Mouse (Mus musculus): ENCODE measurements around the gene 1700001P01Rik. TPM values are rescaled to one million over a fixed set of nuclear protein-coding genes. Genes with fewer than 3 reads are reported as not detected.
A peak's percentile ranks its signal among the peaks of the same experiment; 100 is the strongest.

1700001P01Rik gene
- total RNA-seq (2021), result 1 to 10 TPM; 1.3 to 2.4 TPM
- long read RNA-seq, experiment 1, result 0 reads
- long read RNA-seq, experiment 2, result 0 reads

DNA sequence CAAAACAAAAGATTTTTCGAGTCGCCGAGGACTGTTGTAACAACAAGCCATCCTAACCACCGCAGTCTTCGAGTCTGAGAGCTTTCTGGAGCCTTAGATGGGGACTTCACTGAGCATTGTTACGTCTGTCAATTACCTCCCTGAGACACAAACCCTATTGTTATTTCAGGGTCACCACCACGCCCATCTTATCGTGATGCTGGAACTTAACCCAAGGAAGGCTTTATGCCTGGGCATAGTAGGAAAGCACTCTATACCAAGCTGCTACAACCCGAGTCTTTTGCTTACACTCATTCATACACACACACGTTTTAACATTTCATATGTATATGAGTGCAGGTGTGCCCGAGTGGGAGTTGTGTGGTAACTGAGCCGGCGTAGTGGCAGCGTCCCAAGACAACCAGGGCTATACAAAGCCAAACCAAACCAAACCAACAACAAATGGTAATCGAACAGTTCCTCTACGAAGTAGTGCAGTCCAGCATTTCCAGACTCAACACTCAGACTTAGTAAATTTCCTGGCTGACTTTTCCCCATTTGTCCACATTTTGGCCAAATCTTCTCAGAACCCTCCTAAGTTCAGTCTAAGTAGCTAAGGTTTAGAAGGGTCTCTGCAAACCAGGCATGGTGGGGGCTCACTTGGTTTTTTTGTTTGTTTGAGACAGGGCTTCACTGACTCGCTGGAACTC lies at the start of gene 1700001P01Rik:
1700001P01Rik (minus strand) TSS at position 111 of the 689 bp plus-strand sequence.
- Histone ChIP-seq H3K4me3 (no peak within 1 kb of the TSS), H3K27ac (no peak within 1 kb of the TSS)
- no peak for TF ChIP-seq CTCF (conservative IDR thresholded peaks at IDR 0.05)
- no peak for DNase-seq (ENCODE audit: low spot score in 2 of 2)

DNA sequence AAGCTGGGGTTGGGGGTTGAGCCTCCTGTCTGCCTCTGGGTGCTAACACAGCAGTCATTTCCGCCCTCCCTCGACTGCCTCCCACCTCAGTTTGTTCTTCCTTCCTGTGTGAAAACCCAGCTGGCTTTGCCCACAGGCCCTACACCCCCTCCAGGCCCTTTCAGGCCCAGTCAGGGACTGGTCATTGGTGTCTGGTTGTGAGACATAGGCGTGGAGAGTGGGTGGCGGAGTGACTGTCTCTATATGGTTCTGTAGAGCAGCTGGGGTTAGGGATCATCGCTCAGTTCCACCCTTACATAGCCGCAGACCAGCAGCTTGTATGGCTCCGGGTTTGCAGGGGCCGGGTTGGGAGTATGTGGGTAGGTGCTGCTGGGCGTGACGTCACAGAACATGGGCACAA lies 49.6 kb upstream of the 1700001P01Rik start:
- TF ChIP-seq CTCF (conservative IDR thresholded peaks at IDR 0.05), result no peak
- Histone ChIP-seq H3K27ac (peak overlapping the region; percentile 41; the same call in 1 of the 2 replicates), H3K4me3 (no peak overlapping the region)
- no peak for DNase-seq (ENCODE audit: low spot score in 2 of 2)

DNA sequence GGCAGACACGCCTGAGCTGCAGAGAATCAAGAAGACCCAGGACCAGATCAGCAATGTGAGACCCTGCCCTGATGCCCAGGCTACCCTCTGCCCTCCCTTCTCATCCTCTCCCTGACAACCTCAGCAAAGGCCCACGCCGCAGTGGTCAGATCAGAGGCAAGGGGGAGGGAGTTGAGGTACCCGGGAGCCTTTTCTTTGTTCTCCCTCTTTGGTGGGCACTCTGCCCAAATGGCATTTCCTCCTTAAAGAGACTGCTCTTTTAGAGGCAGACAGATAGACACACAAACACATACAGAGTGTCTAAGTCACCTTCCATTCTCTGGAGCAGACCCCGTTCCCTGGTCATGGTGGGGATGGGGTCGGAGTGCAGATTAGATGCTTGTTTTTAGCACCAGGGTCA lies 49.2 kb upstream of the 1700001P01Rik start:
- Histone ChIP-seq H3K4me3 (no peak overlapping the region), H3K27ac (peak overlapping the region; percentile 41; the same call in 1 of the 2 replicates)
- no peak for TF ChIP-seq CTCF (conservative IDR thresholded peaks at IDR 0.05)
- DNase-seq (ENCODE audit: low spot score in 2 of 2), result no peak

DNA sequence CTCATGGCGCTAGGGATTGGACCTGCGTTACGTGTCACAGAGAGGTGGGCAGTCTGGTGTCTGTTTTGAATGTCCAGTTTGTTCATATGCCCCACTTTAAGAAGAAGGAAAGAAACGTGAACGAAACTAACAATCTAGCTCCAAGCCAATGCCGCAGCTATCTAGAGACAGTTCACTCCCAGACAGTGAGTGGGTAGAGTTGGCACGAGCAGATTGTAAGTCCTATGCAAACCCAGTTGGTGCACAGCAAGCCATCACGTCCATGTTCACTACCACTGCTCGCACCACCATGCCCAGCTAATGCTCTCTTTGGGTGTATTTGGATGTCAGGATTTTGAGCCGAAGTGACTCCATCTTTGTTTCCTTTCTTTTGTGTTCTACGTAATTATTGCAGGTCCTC lies 48.5 kb upstream of the 1700001P01Rik start:
- no peak for TF ChIP-seq CTCF (conservative IDR thresholded peaks at IDR 0.05)
- Histone ChIP-seq H3K4me3 (no peak overlapping the region), H3K27ac (peak overlapping the region; percentile 41; the same call in 1 of the 2 replicates)
- DNase-seq (ENCODE audit: low spot score in 2 of 2), result no peak

DNA sequence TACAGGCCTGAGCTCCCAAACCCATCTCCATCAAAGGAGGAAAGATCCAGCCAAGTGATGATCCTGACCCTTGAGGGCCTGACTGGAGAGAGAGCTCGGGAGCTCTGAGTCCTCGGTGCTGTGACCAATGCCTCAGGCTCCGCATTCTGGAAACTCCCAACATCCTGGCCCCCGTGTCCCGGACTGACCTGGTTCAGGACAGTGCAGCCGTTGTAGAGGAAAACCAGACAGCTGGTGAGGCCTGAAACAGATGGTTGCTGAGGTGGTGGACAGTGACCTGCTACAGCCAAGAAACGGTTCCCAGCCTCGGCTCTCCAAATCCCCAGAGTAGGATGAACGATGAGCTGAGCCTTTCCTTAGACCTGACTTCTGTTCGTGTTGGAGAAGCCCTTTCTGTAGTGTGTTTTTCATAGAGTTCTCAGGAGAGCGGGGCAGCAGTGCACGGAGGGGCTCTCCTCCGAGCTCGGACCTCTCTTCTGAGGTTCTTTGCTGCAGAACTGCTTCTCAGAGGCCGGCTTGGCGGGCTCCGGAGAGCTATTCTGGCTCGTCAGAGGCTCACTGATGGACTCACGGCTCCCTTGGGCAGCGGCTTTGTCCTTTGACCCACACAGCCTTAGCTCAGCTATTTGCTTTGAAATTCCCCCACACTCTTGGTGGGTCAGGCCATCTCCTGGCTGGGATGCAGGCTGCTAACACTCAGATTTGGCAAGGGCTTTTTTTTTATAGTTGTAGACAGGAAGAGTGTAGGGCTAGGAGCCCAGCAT lies 47.3 kb upstream of the 1700001P01Rik start:
- H3K4me3 ChIP-seq, result no peak overlapping the region
- H3K27ac ChIP-seq, result peak overlapping the region; percentile 33
- TF ChIP-seq CTCF (conservative IDR thresholded peaks at IDR 0.05), result no peak
- no peak for DNase-seq (ENCODE audit: low spot score in 2 of 2)

DNA sequence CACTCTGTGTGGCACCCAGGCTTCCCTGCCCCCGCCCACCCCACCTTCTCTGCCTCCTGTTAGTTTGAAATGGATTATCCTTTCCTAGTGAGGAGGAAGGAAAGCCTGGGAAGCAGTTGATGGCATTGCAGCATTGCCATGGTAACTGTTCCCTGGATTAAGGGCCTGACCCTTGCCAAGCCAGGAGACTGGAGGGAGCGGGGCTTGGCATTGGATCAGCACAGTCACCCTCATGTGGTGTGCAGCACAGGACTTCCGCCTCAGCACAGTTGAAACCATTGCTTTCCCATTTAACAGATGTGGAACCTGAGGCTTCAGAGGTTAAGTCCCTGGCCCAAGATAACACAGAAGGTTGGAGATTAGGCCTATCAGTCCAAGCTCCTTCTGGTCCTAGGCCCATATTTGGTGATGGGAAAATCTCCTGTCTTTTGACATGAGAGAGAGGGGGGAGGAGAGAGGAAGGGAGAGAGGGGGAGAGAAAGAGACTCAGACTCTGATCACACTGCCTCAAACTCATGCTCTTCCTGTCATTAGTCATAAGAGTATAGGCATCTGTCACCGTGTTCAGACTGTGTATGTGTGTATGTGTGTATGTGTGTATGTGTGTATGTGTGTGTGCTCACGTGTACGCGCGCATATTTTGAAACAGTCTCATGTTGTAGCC lies 45.8 kb upstream of the 1700001P01Rik start:
- TF ChIP-seq CTCF (conservative IDR thresholded peaks at IDR 0.05), result no peak
- DNase-seq (ENCODE audit: low spot score in 2 of 2), result no peak
- Histone ChIP-seq H3K27ac (peak overlapping the region; percentile 28; the same call in 1 of the 2 replicates), H3K4me3 (no peak overlapping the region)

DNA sequence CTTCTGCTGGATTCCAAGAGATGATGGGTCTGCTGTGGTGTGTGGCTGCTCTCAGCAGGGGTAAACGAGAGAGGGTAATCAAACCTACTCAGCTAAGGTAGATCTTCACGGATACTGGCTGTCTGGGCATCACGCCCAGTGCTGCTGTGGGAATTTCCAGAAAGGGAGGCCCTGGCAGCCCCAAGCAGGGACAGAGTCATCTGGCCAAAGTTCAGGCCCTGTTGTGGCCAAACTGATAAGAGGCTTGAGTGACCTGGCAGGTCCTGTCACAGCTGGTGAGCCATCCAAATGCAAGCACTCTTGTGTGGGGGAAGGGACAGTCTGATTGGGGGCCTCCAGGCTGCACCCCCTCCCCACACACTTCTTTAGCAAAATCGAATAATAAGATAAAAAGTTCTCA lies 45.1 kb upstream of the 1700001P01Rik start:
- H3K4me3 ChIP-seq, result no peak overlapping the region
- TF ChIP-seq CTCF (conservative IDR thresholded peaks at IDR 0.05), result no peak
- H3K27ac ChIP-seq, result peak overlapping the region; percentile 21; the same call in 1 of the 2 replicates
- no peak for DNase-seq (ENCODE audit: low spot score in 2 of 2)

DNA sequence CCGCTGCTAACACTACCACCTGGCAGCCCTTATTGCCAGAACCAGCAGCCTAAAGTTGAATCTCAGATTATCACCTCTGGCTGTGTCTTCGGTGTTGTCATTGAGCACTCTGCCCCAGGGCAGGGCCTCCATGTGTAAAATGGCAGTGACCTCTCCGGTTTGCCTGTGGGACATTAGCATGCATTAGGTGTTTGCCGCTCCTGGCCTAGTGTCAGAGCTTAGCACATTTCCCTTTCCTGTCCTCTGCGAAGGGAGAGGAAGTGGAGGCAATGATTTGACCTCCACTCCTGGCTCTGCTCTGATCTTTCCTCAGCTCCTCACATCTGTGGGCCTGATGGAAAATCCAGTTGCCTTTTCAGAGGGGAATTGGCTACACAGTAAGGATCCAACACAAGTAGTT lies 44.2 kb upstream of the 1700001P01Rik start:
- Histone ChIP-seq H3K27ac (peak overlapping the region; percentile 53; the same call in 1 of the 2 replicates), H3K4me3 (no peak overlapping the region)
- TF ChIP-seq CTCF (conservative IDR thresholded peaks at IDR 0.05), result no peak
- DNase-seq (ENCODE audit: low spot score in 2 of 2), result no peak

DNA sequence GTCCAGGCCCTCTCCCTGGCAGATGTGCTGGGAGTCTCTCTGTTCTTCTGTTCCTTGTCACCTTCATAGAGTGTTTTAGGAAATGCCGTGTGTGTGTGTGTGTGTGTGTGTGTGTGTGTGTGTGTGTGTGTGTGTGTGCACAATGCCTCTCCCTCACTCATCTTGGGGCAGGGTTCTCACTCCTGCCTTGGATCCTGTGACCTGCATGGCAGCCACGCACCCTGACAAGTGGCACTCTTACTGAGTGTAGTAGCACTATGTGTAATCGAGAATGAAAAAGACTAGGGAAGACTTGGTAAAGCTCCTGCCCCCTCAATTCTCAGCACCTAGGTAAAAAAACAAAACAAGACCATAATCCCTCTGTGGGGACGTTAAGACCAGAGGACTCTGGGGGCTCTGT lies 43.4 kb upstream of the 1700001P01Rik start:
- TF ChIP-seq CTCF (conservative IDR thresholded peaks at IDR 0.05), result no peak
- H3K27ac ChIP-seq, result peak overlapping the region; percentile 76
- no peak overlapping the region for H3K4me3 ChIP-seq
- DNase-seq (ENCODE audit: low spot score in 2 of 2), result no peak

DNA sequence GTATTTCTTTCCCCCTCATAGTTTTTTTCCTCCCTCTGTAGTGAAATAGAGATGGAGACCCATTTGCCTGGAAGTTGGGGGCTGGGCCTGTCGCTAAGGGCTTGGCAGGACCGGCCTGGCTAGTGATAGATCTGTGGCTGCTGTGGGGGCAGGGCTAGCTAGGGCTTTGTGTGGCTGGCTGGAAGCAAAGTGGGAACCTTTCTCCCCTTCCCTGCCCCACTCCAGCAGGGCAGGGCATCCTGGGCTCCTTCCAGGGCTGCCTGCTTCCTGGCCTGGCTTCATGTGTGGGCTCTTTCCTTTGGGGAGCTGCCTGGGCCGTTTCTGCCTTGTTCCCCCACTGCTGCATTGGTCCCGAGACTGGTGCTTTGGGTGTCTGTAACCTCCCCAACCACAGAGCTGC lies 42.9 kb upstream of the 1700001P01Rik start:
- no peak for TF ChIP-seq CTCF (conservative IDR thresholded peaks at IDR 0.05)
- H3K4me3 ChIP-seq, result no peak overlapping the region
- peak; percentile 41 to 67 for DNase-seq (ENCODE audit: low spot score in 2 of 2)
- peak overlapping the region; percentile 76 for H3K27ac ChIP-seq

DNA sequence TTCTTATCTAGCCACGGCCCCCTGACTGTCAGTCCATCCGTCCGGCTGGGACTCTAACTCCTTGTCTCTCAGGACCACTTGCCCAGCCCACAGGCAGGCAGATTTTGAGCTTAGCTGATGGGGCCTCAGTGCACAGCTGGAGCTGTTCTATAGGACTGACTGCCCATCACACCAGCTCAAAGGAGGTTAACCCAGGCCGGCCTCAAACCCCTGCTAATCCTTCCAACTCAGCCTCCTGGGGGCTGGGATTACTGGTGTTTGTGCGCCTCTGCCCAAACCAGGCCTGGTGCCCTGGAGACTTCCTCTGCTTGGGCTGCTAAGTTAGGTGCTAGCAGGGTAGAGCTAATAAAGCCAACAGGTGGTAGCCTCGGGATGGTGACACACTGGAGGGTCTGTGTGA lies 42.3 kb upstream of the 1700001P01Rik start:
- Histone ChIP-seq H3K27ac (peak overlapping the region; percentile 76; the same call in 1 of the 2 replicates), H3K4me3 (no peak overlapping the region)
- TF ChIP-seq CTCF (conservative IDR thresholded peaks at IDR 0.05), result no peak
- no peak for DNase-seq (ENCODE audit: low spot score in 2 of 2)

DNA sequence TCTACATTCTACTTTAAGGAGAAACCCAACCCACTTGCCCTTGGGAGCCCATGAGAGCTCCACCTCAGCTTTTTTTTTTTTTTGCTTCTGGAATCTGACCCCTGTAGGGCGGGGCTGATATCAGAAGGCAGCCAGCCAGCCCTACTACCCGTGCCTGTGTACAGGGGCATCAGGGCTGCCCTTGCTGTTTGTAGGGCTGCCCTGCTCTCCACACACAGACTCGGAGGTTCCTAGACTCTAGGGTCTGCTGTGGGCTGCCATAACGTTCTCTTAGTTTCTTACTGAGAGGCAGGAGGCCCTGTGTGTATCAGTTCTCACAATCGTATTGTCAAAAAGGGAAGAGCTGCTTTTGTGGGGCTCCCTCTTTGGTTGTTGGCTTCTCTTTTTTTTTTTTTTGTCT lies 41.7 kb upstream of the 1700001P01Rik start:
- no peak for TF ChIP-seq CTCF (conservative IDR thresholded peaks at IDR 0.05)
- DNase-seq (ENCODE audit: low spot score in 2 of 2), result no peak

DNA sequence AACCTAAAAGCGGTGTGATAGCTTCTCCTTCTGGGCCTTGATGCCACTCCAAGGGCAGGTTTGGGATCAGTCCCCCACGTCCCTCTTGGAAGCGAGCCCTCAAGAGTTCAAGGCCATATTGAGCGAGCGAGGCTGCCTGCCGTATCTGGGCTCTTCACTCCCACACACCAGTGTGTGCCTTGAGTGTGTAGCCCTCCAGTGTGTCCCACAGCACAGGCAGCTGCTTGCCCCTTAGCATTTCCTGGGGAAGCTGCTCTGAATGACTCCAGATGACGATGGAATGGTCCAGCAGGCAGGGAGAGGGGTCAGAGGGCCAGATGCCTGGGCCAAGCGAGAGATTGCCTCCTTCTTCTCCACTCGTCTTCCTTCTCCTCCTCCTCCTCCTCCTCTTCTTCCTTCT lies 41.2 kb upstream of the 1700001P01Rik start:
- TF ChIP-seq CTCF (conservative IDR thresholded peaks at IDR 0.05), result no peak
- H3K27ac ChIP-seq, result peak overlapping the region; percentile 76; the same call in 1 of the 2 replicates
- no peak for DNase-seq (ENCODE audit: low spot score in 2 of 2)

More for the DNA sequence above, 41.7 kb upstream of the 1700001P01Rik start:
- Histone ChIP-seq H3K4me3 (no peak overlapping the region), H3K27ac (peak overlapping the region; percentile 76; the same call in 1 of the 2 replicates)

More for the DNA sequence above, 41.2 kb upstream of the 1700001P01Rik start:
- H3K4me3 ChIP-seq, result no peak overlapping the region
